Mouse (Mus musculus): ENCODE measurements around the gene Dnm3. TPM values are rescaled to one million over a fixed set of nuclear protein-coding genes. Genes with fewer than 3 reads are reported as not detected.

Gene Dnm3
- total RNA-seq, 2 experiments from 2014 or later: 6.3 to 11.0 TPM

GRCm38 (mm10) chr1:162172806-162173205, 305.0 kb downstream of the Dnm3 start:
- DNase-seq (ENCODE audit: low spot score in 2 of 2): no peak

- DNase-seq (ENCODE audit: low spot score in 2 of 2): no peak
These were observed 313.9 kb downstream of the Dnm3 start for GRCm38 (mm10) chr1:162163687-162164484.

DNA sequence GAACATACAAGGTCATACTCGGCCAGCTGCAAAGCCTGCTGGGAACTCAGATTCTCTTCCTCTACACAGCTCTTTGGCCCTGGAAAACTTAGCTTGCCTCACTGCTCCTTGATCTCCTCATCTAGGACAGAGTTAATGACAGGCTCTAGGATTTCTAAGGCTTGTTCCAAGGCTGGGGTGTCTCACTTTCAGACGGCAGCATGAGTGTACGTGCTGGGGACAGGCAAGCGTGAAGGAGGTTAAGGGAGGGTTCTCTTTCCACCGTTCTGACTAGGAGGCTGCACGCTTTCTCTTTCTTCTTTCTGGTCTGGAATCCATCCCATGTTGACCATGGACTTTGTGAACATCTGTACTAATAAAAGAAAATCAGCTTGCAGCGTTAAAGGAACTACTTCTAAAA, 315.2 kb downstream of the Dnm3 start:
- no peak for DNase-seq (ENCODE audit: low spot score in 2 of 2)

GRCm38 (mm10) chr1:162162249-162162648, 315.6 kb downstream of the Dnm3 start:
- DNase-seq (ENCODE audit: low spot score in 2 of 2): no peak

DNA sequence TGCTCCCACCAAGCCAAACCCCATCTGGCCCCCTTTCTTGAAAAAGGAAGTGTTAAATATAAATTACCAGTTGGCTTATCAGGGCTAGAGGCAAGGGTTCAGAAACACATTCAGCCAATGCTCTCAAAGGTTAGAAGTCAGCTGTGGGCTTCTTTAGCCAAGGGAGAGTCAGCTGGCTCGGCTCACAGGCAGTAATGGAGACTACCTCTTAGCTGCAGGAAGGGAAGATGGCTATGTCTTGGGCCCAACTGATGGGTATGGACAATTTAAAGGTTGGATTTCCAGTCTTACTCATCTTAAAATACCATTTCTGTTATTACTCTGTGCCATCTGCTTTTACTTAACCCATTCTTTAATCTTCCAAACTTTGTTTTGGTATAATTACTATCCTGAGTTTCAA, 317.1 kb downstream of the Dnm3 start:
- DNase-seq (ENCODE audit: low spot score in 2 of 2): no peak

DNA sequence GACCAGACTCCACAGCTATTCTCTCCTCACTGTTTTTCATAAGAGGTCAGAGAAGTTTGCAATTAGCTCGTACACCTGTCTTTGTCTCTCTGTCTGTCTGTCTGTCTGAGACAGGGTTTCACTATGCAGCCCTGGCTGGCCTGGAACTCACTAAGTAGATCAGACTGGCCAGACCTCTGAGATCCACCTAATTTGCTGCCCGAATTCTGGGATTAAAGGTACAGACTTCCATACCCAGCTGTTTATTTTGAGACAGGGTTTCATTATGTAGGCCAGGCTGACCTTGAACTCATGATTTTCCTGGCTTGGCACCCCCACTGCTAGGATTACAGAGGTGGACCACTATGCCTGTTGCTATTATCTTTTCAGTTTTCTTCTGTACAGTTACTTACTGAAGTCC, 319.3 kb downstream of the Dnm3 start:
- DNase-seq (ENCODE audit: low spot score in 2 of 2): no peak

DNA sequence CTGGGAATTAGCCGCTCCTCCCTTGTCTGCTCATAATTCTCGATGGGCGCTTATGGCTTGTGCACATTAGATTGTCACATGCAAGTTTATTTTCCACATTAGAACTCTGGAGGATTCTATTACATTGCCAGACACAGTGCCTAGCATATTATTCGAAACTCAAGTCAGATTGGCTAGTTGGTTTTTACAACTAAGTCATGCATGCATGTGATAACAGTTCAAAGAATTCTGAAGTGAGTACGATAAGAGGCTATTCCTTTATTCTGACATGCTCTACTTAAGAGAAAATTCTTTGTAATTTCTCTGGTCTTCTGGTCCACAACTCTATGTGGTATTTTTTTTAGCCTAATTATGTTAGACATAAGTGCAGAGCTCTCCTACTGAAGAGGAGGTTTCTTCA, 320.2 kb downstream of the Dnm3 start:
- DNase-seq (ENCODE audit: low spot score in 2 of 2): no peak

- no peak for DNase-seq (ENCODE audit: low spot score in 2 of 2)
These were observed 321.0 kb downstream of the Dnm3 start for GRCm38 (mm10) chr1:162156873-162157272.

DNA sequence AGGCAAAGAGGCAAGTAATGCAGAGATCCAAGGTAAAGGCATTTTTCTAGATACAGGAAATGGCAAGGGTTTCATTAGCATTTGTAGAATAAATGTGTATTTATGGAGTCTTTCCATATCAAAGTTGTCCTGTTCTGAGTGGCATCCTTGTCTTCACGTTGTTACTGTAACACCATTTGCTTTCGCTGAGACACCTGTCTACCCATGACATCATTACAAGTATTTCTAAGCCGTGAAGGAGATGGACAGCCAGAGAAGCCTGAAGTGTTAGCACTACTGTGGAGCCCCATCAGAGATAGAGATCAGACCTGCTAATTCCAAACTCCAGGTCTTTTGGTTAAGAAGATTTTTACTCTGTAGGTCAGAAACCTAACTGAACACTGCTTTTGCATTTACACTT, 322.3 kb downstream of the Dnm3 start:
- no peak for DNase-seq (ENCODE audit: low spot score in 2 of 2)

- DNase-seq (ENCODE audit: low spot score in 2 of 2): no peak
These were observed 324.7 kb downstream of the Dnm3 start for GRCm38 (mm10) chr1:162153118-162153517.

GRCm38 (mm10) chr1:162149730-162150129, 328.1 kb downstream of the Dnm3 start:
- no peak for DNase-seq (ENCODE audit: low spot score in 2 of 2)

DNA sequence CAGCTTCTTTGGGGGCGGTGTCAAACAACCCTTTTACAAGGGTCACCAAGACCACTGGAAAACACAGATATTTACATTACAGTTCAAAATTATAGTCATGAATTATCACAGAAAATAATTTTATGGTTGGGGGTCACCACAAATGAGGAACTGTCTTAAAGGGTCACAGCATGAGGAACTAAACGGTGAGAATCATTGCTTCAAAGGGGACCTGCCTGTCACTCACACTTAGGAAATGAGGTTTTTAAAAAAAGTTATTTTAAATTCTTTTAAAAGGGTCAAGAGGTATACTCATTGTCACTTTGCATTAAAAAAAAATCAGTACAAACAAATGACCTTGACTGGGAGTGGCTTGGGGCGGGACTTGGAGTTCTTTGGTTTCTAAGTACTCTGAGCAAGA, 330.3 kb downstream of the Dnm3 start:
- DNase-seq (ENCODE audit: low spot score in 2 of 2): no peak

DNA sequence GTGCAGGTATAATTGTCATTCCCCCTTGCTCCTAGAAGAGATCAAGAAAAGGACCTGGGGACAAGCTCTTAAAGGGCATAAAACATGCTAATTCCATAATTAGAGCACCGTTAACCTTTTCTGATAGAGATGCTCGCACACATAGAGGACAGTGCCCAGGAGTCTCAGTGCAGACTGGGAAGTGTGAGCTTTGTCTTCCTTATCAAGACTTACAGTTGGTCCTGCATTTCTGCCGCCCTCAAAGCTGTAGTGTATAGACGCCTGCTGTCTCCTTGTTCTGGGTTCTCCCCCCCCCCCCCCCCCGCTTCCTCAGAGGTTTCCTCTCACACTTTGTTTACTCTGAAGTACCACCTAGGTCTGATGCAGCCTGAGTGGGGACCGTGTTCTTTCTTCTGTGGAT, 332.1 kb downstream of the Dnm3 start:
- no peak for DNase-seq (ENCODE audit: low spot score in 2 of 2)

DNA sequence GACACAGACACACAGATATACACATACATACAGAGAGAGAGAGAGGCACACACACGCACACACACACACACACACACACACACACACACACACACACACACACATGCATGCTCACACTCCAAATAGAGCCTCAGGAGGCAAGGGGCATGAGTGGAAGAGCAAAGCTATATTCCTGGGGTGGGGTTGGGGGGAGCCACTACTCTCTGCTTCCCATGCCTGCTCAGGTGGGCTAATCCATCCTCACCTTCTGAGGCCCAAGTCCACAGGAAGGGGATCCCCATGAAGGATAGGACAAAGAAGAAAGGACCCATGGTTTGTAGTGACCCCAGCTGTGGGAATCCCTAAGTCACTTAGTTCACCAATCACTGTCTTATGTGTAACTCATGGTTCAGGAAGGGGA, 332.8 kb downstream of the Dnm3 start:
- no peak for DNase-seq (ENCODE audit: low spot score in 2 of 2)

GRCm38 (mm10) chr1:162143974-162144912, 333.6 kb downstream of the Dnm3 start:
- DNase-seq (ENCODE audit: low spot score in 2 of 2): no peak

DNA sequence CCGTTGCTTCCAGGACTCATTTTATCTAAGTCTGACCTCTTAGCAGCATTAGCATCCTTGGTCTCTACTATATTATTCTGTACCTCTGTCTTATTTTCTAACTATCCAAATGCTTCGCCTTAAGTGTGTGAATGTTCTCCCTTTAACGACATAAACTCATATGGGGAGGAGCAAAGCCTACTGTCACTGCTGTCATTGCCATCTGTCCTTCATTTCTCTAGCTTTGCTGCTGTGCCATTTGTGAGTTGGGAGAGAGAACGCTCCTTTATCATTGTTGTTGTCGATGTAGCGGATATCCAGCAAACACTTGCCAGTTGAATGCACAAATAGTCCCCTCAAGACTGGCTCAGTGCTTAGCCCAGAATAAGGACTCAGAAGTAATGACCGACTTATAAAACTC, 335.5 kb downstream of the Dnm3 start:
- DNase-seq (ENCODE audit: low spot score in 2 of 2): no peak

DNA sequence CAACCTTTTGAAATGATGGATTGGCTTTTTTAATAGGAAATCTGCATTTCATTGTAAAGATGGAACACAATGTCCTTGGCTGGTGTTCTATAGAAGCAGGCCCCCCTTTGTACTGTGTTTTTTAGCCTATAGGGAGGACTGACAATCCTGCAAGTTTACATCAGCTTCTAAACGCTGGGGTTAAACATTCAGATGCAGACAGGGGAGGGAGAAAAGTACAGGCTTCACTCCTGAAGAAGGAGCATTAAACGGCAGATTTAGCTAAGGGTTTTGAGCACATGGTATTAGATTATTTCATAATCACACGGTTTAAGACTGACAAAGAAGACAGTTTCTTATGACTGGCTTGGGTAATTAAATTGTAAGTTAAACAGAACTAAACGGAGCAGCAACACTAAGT, 341.5 kb downstream of the Dnm3 start:
- no peak for DNase-seq (ENCODE audit: low spot score in 2 of 2)

DNA sequence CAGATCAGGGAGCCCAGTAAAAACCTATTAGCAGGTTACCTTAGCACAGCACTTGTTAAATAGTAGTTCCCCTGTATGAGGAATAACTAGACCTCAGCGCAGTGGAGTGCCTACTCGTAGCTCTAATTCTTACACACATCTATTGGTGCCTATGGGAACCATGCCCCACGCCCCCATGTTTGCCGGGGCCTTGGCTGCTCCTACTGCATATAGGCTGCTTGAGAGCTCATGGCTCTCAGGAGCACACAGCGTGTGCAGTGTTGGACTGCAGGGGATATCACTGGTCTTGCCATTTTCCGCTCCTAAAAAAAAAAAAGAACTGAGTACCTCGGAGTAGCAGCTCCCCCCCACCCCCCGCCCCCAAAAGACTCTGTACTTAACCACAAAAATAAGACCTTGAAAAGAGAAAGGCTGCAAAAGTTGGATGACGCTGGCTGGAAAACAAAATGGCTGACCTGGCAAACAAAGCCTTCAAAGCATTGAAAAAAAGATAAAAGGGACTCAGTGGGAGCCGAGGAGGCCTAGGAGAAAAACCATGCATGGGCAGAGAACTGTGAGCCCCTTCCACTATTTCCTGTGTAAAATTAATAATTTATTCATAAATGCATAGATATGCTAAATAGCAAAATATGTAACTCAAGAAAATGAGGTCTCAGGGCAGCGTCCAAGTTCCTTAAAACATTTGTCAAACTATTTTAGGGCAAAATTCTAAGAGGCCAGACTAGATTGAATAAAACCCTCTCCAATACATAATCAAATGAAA, 342.2 kb downstream of the Dnm3 start:
- DNase-seq (ENCODE audit: low spot score in 2 of 2): no peak

GRCm38 (mm10) chr1:162134651-162135066, 343.2 kb downstream of the Dnm3 start:
- DNase-seq (ENCODE audit: low spot score in 2 of 2): no peak

DNA sequence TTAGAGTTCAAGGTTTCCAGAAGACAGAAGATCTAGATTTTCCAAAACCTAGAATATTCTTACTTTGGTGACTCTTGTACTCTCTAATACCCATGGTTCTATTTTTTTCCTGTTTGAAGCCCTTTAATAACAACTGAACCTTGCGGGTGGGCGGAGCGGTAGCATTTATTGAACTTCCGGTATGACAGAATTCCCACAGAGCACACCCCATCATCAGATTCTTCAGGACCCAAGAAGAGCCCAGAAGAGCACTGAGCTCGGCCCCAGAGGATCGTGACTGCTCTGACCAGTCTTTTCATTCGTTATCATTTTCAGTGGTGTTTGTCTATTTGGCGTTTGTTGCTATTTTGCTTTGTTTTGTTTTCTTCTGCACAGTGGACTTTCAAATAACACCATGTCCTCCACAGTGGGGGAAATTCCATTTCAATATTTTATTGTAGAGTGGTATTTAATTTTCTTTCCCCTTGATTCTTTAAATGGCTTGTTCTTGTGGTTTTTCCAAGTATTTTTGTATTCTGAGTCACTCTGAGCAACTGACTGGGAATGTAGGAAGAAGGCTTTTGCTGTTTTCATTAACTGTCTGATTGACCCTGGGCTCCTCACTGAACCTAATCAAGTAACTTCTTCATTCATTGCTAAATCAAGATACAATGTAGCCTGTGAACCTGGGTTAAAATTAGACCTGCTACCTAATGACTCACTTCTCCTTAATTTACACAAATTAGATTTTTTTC, 344.8 kb downstream of the Dnm3 start:
- no peak for DNase-seq (ENCODE audit: low spot score in 2 of 2)
